Mouse (Mus musculus): ENCODE results near the gene Fam196a. TPM values are rescaled to one million over a fixed set of nuclear protein-coding genes. Genes with fewer than 3 reads are reported as not detected.

Gene Fam196a
- polyA plus RNA-seq (2016; fragmentation: Nextera tagmentation; extraction: Ambion mirVana) = 3.7 and 4.1 TPM in 2 replicates

DNA sequence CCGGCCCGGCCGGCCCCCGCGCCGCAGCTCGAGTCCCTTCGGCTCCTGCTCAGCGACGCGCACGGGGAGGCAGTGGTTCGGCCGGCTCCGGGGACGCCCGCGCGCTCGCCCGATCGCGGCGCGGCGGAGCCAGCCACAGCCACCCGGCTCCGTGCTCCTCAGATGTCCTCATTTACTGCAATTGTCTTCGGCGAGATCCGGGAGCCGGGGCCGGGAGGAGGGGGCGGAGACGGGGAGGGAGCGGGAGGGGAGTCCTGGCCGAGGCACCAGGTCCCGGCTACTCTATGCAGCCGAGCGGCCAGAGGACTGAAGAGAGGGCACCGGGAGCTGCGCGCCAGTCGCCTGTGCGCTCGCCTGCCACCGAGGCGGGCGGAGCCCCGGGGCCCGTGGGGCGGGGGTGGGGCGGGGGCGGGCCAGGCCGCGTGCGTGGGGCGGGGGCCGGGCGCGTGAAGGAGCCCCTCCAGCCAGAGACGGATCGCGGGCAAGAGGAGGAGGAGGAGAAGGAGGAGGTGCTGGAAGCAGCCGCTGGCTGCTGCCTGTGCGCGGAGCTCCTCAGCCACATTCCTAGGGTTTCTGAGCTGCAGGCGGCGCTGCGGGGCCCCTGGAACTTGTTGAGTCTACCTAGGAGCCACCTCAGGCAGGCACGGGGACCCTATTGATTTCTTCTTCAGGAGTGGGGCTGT lies at the start of gene Fam196a:
Fam196a (minus strand) TSS at position 504 of the 683 bp plus-strand sequence.
- Histone ChIP-seq H3K9me3 (no peaks in the 10 kb centered on the region), H3K4me3 (peak within 1 kb of the TSS; percentile 51), H3K36me3 (no peaks in the 10 kb centered on the region), H3K4me2 (replicated peaks) (peak within 1 kb of the TSS; percentile 98), H3K27me3 (peaks cover 17% of the 10 kb centered on the region), H3K4me1 (peaks cover 16% of the 10 kb centered on the region), H3K27ac (peak within 1 kb of the TSS; percentile 30; the same call in 1 of the 2 replicates), H3K9ac (peak within 1 kb of the TSS; percentile 66)
- ATAC-seq (ENCODE audit: insufficient number of reproducible peaks, insufficient read depth, low FRiP score, low TSS enrichment) = peak; percentile 84
- WGBS = under 1% methylated on average over 45 of the region's 71 CpGs

- Histone ChIP-seq H3K36me3 (no peaks in the 10 kb centered on the region), H3K4me1 (no peaks in the 10 kb centered on the region), H3K27ac (no peak overlapping the region), H3K9me3 (no peaks in the 10 kb centered on the region), H3K27me3 (no peaks in the 10 kb centered on the region), H3K4me3 (no peak overlapping the region), H3K9ac (no peak overlapping the region), H3K4me2 (replicated peaks) (no peak overlapping the region)
- no peak for ATAC-seq (ENCODE audit: insufficient number of reproducible peaks, insufficient read depth, low FRiP score, low TSS enrichment)
- WGBS = 91% methylated on average over 2 of the region's 2 CpGs
These were observed 23.4 kb upstream of the Fam196a start for GRCm38 (mm10) chr7:134961608-134962007.

- Histone ChIP-seq H3K36me3 (no peaks in the 10 kb centered on the region), H3K27me3 (no peaks in the 10 kb centered on the region), H3K4me3 (no peak overlapping the region), H3K4me2 (replicated peaks) (no peak overlapping the region), H3K27ac (no peak overlapping the region), H3K9ac (no peak overlapping the region), H3K9me3 (no peaks in the 10 kb centered on the region), H3K4me1 (no peaks in the 10 kb centered on the region)
- WGBS = 53% methylated on average over 4 of the region's 4 CpGs
- ATAC-seq (ENCODE audit: insufficient number of reproducible peaks, insufficient read depth, low FRiP score, low TSS enrichment) = no peak
These were observed 22.6 kb upstream of the Fam196a start for GRCm38 (mm10) chr7:134960871-134961270.

DNA sequence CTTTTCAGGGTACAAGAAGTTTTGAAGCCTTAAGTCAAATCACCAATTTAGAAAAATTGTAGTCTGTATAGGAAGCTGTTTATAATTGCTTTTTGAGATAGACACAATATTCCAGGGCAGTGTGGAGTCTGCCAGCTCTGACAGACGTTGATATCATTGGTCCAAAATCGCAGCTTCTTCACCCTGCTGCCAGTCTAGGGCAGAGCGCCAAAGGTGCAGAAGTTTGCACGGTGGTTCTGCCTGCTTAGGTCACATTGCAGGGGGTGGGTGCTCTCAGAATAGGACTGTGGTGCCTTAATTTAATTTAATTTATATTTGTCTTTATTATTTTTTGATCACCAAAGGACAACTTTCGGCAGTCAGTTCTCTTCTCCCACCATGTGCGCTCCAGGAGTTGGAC lies 20.9 kb upstream of the Fam196a start:
- no peak for ATAC-seq (ENCODE audit: insufficient number of reproducible peaks, insufficient read depth, low FRiP score, low TSS enrichment)

DNA sequence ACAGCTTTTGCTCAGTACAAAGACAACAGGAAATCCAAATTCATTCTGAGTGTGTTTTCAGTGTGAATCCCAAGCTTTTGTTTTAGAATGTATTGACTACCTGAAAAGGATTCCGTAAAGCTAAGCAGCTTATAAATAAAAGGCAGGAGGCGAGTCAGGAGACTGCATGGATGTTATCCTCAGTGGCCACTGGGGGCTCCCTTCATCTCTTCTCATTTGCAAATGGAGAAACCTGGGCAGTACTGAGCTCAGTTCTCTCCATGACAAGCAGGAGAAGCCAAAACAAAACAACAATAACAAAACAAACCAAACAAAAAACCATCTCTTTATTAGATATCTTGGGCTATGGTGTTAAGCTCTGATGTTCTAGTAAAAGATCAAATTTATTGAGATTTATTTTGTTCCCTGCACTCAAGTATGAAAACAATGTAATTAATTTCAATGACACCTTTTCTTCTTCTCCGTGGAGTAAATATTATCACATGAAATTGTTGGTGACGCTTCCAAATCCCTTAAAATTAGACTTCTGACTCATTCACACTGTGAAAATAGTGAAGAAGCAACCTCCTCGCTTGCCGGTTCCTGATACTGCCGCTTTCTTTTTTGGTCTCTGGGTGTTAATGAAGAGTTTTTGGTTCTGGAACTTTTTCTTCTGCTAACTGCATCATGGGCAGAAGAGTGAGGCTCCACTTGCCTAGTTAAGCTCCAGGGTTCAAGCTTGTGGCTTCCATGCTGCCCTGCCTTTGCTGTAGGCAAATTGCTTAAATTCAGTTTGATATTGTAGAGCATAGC lies 7.9 kb upstream of the Fam196a start:
- Histone ChIP-seq H3K9ac (no peak overlapping the region), H3K4me1 (no peaks in the 10 kb centered on the region), H3K4me2 (replicated peaks) (no peak overlapping the region), H3K9me3 (no peaks in the 10 kb centered on the region), H3K27ac (no peak overlapping the region), H3K4me3 (no peak overlapping the region), H3K36me3 (no peaks in the 10 kb centered on the region), H3K27me3 (no peaks in the 10 kb centered on the region)
- no peak for ATAC-seq (ENCODE audit: insufficient number of reproducible peaks, insufficient read depth, low FRiP score, low TSS enrichment)
- WGBS = 82% methylated on average over 7 of the region's 7 CpGs

More for the DNA sequence above, 20.9 kb upstream of the Fam196a start:
- H3K9ac ChIP-seq = no peak overlapping the region
- no peaks in the 10 kb centered on the region for H3K36me3 ChIP-seq
- H3K9me3 ChIP-seq = no peaks in the 10 kb centered on the region
- H3K4me2 ChIP-seq (replicated peaks) = no peak overlapping the region
- 88% methylated on average over 6 of the region's 6 CpGs for WGBS
- no peaks in the 10 kb centered on the region for H3K4me1 ChIP-seq
- no peaks in the 10 kb centered on the region for H3K27me3 ChIP-seq
- no peak overlapping the region for H3K4me3 ChIP-seq
- no peak overlapping the region for H3K27ac ChIP-seq

DNA sequence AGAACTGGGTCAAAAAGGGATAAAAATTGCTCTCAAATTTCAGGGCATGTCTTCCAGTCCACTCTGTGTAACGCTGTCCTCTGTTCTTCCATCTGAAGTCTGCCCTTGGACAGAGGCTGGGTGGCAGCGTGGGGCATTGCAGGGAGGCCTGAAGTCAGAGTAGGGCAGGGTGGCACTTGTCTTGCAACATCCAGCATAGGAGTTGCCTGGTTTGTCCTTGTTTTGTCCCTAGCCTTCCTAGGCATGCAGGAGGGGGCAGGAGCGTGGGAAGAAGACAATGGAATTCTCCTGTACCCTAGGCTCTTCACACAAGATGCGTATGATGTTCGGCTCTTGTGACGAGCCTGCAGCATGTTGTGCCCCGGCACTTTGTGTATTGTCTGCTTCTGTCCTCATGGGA lies 5.5 kb upstream of the Fam196a start:
- H3K36me3 ChIP-seq = no peaks in the 10 kb centered on the region
- no peaks in the 10 kb centered on the region for H3K9me3 ChIP-seq
- ATAC-seq (ENCODE audit: insufficient number of reproducible peaks, insufficient read depth, low FRiP score, low TSS enrichment) = no peak
- 84% methylated on average over 7 of the region's 7 CpGs for WGBS
- H3K4me3 ChIP-seq = no peak overlapping the region
- H3K9ac ChIP-seq = no peak overlapping the region
- H3K4me2 ChIP-seq (replicated peaks) = no peak overlapping the region
- peaks cover 4% of the 10 kb centered on the region for H3K4me1 ChIP-seq
- H3K27ac ChIP-seq = no peak overlapping the region
- no peaks in the 10 kb centered on the region for H3K27me3 ChIP-seq

DNA sequence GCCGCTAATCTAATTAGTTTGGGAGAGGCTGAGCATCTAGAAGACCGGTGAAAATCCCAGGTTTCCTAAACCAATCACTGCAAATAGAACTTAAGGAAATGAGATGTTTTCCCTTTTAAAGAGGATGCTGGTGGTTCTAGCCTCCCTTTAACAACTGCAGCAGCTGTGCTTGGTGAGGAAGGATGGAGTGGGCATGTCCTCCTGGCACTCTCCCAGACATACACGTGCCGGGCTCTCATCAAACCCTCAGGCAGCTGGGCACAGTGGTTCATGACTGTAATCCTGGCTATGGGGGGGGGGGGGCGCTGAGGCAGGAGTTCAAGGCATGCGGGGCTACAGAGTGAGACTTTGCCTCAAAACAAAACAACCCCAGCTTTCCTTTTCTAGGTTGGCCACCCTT lies 4.8 kb upstream of the Fam196a start:
- H3K9me3 ChIP-seq = no peaks in the 10 kb centered on the region
- H3K9ac ChIP-seq = no peak overlapping the region
- no peaks in the 10 kb centered on the region for H3K36me3 ChIP-seq
- WGBS = 74% methylated on average over 6 of the region's 6 CpGs
- no peak overlapping the region for H3K4me3 ChIP-seq
- H3K4me2 ChIP-seq (replicated peaks) = no peak overlapping the region
- ATAC-seq (ENCODE audit: insufficient number of reproducible peaks, insufficient read depth, low FRiP score, low TSS enrichment) = no peak
- H3K27ac ChIP-seq = no peak overlapping the region
- H3K27me3 ChIP-seq = no peaks in the 10 kb centered on the region
- H3K4me1 ChIP-seq = peaks cover 8% of the 10 kb centered on the region

DNA sequence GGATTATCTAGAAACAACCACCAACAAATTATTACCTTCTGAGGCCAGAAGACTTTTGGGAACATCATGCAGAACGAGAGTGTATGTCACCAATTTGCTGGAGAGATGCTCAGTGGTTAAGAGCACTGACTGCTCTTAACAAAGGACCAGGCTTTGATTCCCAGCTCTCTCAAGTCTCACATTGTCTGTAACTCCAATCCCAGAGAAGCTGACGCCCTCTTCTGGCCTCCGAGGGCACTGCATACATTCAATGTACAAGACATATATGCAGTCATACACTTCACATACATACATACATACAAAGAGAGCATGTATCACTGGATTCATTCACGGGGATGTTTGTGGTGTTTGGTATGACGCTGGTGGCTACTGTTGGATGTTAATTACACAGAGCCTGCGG lies 3.7 kb upstream of the Fam196a start:
- peaks cover 8% of the 10 kb centered on the region for H3K27me3 ChIP-seq
- no peak overlapping the region for H3K27ac ChIP-seq
- H3K36me3 ChIP-seq = no peaks in the 10 kb centered on the region
- no peak overlapping the region for H3K4me3 ChIP-seq
- no peaks in the 10 kb centered on the region for H3K9me3 ChIP-seq
- no peak for ATAC-seq (ENCODE audit: insufficient number of reproducible peaks, insufficient read depth, low FRiP score, low TSS enrichment)
- H3K4me2 ChIP-seq (replicated peaks) = no peak overlapping the region
- H3K9ac ChIP-seq = no peak overlapping the region
- 98% methylated on average over 6 of the region's 6 CpGs for WGBS
- peaks cover 15% of the 10 kb centered on the region for H3K4me1 ChIP-seq

DNA sequence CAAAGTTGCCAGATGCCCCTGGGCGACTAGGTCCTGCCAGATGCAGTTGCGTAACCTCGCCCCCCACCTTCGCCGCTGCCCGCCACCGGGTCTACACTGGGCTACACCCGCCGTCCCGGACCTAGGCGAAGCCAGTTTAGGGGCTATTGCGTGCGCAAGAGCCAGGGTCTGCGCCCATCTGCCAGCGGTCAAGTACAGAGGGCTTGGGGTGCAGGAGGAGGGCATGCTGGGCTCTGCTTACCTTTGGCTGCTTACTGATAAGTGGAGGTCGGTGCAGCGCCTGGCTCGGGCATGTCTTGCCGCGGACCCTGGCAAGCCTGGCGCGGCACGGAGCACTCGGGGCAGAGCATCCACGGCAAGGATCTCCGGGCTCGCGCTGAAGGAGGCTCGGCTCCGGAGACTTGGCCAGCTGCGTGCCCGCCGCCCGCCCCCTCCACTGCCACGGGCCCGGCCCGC lies 731 bp downstream of the Fam196a start:
- Histone ChIP-seq H3K4me3 (peak overlapping the region; percentile 51), H3K4me2 (replicated peaks) (peak overlapping the region; percentile 98), H3K27me3 (peaks cover 17% of the 10 kb centered on the region), H3K27ac (peak overlapping the region; percentile 30; the same call in 1 of the 2 replicates), H3K36me3 (no peaks in the 10 kb centered on the region), H3K9ac (peak overlapping the region; percentile 66), H3K9me3 (no peaks in the 10 kb centered on the region), H3K4me1 (peaks cover 16% of the 10 kb centered on the region)
- under 1% methylated on average over 30 of the region's 37 CpGs for WGBS
- ATAC-seq (ENCODE audit: insufficient number of reproducible peaks, insufficient read depth, low FRiP score, low TSS enrichment) = peak; percentile 22; the same call in 1 of the 2 replicates

DNA sequence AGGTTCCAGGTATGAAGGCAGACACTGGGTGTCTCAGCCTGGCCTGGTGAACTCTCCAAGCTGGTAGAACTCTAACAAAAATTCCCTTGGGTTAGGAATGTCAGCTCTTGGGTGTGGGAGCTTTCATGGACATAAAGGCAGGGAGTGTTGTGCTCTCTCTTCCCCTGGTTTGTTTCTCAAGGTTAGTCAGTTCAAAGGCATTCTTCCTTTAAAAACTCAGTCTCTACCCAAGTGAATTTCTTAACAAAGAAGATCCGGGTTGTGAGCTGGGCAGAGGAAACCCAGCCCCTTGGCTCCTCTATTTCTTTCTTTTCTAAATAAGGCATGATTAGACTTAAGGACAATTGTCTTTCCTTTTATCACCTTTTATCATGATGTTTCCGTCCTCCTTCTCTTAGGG lies 6.3 kb downstream of the Fam196a start:
- no peak overlapping the region for H3K4me2 ChIP-seq (replicated peaks)
- 84% methylated on average over 2 of the region's 2 CpGs for WGBS
- ATAC-seq (ENCODE audit: insufficient number of reproducible peaks, insufficient read depth, low FRiP score, low TSS enrichment) = no peak

DNA sequence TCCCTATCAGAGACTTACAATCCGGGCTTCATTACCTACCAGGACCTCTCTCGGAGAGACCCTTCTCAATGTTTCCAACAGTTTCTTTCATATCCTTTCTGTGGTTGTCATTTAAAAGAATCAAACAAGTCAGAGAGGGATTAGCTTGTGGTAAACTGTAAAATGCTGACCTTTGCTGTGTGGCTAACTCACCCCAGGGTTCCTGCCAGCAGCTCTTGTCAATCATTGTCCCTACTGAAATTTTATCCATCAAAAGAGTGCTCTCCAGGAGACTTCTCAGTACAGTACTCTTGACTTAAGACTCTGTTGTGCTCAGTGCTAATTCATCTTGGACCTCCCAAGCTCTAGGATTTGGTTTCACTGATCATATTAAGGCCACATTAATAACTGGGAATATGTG lies 36.2 kb downstream of the Fam196a start:
- ATAC-seq (ENCODE audit: insufficient number of reproducible peaks, insufficient read depth, low FRiP score, low TSS enrichment) = no peak
- H3K36me3 ChIP-seq = 0 out of 2 replicates have a peak, but pooled peaks cover 8% of the 10 kb centered on the region

More for the DNA sequence above, 6.3 kb downstream of the Fam196a start:
- Histone ChIP-seq H3K27ac (no peak overlapping the region), H3K4me3 (no peak overlapping the region), H3K9ac (no peak overlapping the region), H3K36me3 (no peaks in the 10 kb centered on the region), H3K4me1 (peaks cover 2% of the 10 kb centered on the region; the same call in 1 of the 2 replicates), H3K27me3 (peaks cover 9% of the 10 kb centered on the region), H3K9me3 (no peaks in the 10 kb centered on the region)

DNA sequence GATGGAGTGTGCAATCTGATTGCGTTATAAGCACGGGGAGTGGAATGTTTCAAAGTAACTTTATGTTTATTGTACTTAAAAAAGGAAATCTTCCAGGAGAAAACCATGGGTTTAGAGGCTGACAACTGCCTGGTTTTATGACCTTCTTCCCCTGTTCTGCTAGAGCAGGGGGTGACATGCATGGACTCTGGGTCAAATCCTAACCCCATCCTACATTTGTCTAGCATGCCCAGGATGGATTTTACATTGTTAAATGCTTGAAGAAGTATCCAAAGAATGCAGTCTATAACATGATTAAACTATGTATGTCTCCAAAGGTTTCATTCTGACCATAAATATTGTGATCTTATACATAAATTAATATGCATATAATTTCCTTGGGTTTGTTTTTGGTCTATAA lies 38.8 kb downstream of the Fam196a start:
- 95% methylated on average over 2 of the region's 2 CpGs for WGBS
- no peak overlapping the region for H3K27ac ChIP-seq
- H3K9ac ChIP-seq = no peak overlapping the region
- no peak for ATAC-seq (ENCODE audit: insufficient number of reproducible peaks, insufficient read depth, low FRiP score, low TSS enrichment)
- no peaks in the 10 kb centered on the region for H3K9me3 ChIP-seq
- H3K4me1 ChIP-seq = no peaks in the 10 kb centered on the region
- no peak overlapping the region for H3K4me3 ChIP-seq
- H3K4me2 ChIP-seq (replicated peaks) = no peak overlapping the region
- 0 out of 2 replicates have a peak, but pooled peaks cover 8% of the 10 kb centered on the region for H3K36me3 ChIP-seq
- H3K27me3 ChIP-seq = no peaks in the 10 kb centered on the region

More for the DNA sequence above, 36.2 kb downstream of the Fam196a start:
- no peaks in the 10 kb centered on the region for H3K9me3 ChIP-seq
- 65% methylated on average over 2 of the region's 2 CpGs for WGBS
- no peaks in the 10 kb centered on the region for H3K27me3 ChIP-seq
- H3K4me3 ChIP-seq = no peak overlapping the region
- no peaks in the 10 kb centered on the region for H3K4me1 ChIP-seq
- H3K27ac ChIP-seq = no peak overlapping the region
- H3K9ac ChIP-seq = no peak overlapping the region
- H3K4me2 ChIP-seq (replicated peaks) = no peak overlapping the region
